Mouse (Mus musculus) forebrain, embryonic 15.5 days (tissue): ENCODE measurements around the gene Tatdn2. TPM values are rescaled to one million over a fixed set of nuclear protein-coding genes. Genes with fewer than 3 reads are reported as not detected.
"Not testable (repeated sequence)": the region's sequence is repeated elsewhere in the genome, so short reads cannot be mapped to it uniquely, and the experiment has no call there.

Experiments used
- ATAC-seq: fragments of 200-750 bp; cut with Nextera tagmentation; replicated peaks from 2 replicates; pipeline ENCODE4 v1.8.0; 2017; ENCODE audit warnings: mild to moderate bottlenecking, moderate TSS enrichment, moderate library complexity
- H3K27ac ChIP-seq: fragments of 300-500 bp; sonication (generic); replicated peaks from 2 replicates; pipeline ENCODE4 v1.5.1; 2015; ENCODE audit warnings: mild to moderate bottlenecking, inconsistent platforms
- H3K27me3 ChIP-seq: fragments of 300-500 bp; sonication (generic); 2 replicates; pipeline ENCODE4 v1.6.1; 2015; ENCODE audit warnings: inconsistent platforms
- H3K36me3 ChIP-seq: fragments of 300-500 bp; sonication (generic); 2 replicates; pipeline ENCODE4 v1.6.1; 2015; ENCODE audit warnings: mild to moderate bottlenecking, inconsistent platforms
- H3K4me1 ChIP-seq: fragments of 300-500 bp; sonication (generic); 2 replicates; pipeline ENCODE4 v1.6.1; 2015; ENCODE audit warnings: inconsistent platforms
- H3K4me2 ChIP-seq: fragments of 300-500 bp; sonication (generic); replicated peaks from 2 replicates; pipeline ENCODE4 v1.6.1; 2015; ENCODE audit warnings: mild to moderate bottlenecking, inconsistent platforms
- H3K4me3 ChIP-seq: fragments of 300-500 bp; sonication (generic); 2 replicates; pipeline ENCODE4 v1.5.1; 2015; ENCODE audit warnings: mild to moderate bottlenecking, inconsistent platforms
- H3K9ac ChIP-seq: fragments of 300-500 bp; sonication (generic); replicated peaks from 2 replicates; pipeline ENCODE4 v1.6.1; 2015; ENCODE audit warnings: mild to moderate bottlenecking, inconsistent platforms
- H3K9me3 ChIP-seq: fragments of 300-500 bp; sonication (generic); 2 replicates; pipeline ENCODE4 v1.6.1; 2016; ENCODE audit warnings: inconsistent platforms
- WGBS: fragments of 180-500 bp; shearing (Covaris S2); methylation state at CpG from one replicate; pipeline ENCODE4 v1.1.7; 2015; ENCODE audit warnings: mixed read lengths; 5-methylcytosine and 5-hydroxymethylcytosine counted together
- polyA plus RNA-seq: library from polyadenylated mRNA; unstranded; fragments of >200 nt; fragmentation: Nextera tagmentation; extraction: Ambion mirVana; gene quantifications from 2 replicates; pipeline ENCODE4 v1.2.1, GENCODE M21; 2015

Gene Tatdn2
- polyA plus RNA-seq, 1 experiment from 2014 or later = 1.3 TPM

- WGBS = 70% methylated on average over 14 of the region's 14 CpGs
- ATAC-seq = no peak
- no peak overlapping the region for H3K4me2 ChIP-seq
These were observed 36.1 kb upstream of the Tatdn2 start for GRCm38 (mm10) chr6:113660492-113661352.

GRCm38 (mm10) chr6:113661353-113662241, 35.3 kb upstream of the Tatdn2 start:
- Histone ChIP-seq H3K9ac (no peak overlapping the region), H3K4me2 (no peak overlapping the region), H3K27me3 (no peaks in the 10 kb centered on the region), H3K4me3 (no peak overlapping the region), H3K4me1 (no peaks in the 10 kb centered on the region), H3K9me3 (no peaks in the 10 kb centered on the region), H3K36me3 (no peaks in the 10 kb centered on the region), H3K27ac (no peak overlapping the region)
- ATAC-seq = no peak
- 66% methylated on average over 12 of the region's 12 CpGs for WGBS

More at GRCm38 (mm10) chr6:113660492-113661352, 36.1 kb upstream of the Tatdn2 start:
- H3K36me3 ChIP-seq = no peaks in the 10 kb centered on the region
- H3K9ac ChIP-seq = no peak overlapping the region
- H3K27me3 ChIP-seq = no peaks in the 10 kb centered on the region
- H3K4me1 ChIP-seq = no peaks in the 10 kb centered on the region
- no peak overlapping the region for H3K27ac ChIP-seq
- no peaks in the 10 kb centered on the region for H3K9me3 ChIP-seq
- no peak overlapping the region for H3K4me3 ChIP-seq

GRCm38 (mm10) chr6:113662964-113663700, 33.7 kb upstream of the Tatdn2 start:
- Histone ChIP-seq H3K4me3 (no peak overlapping the region), H3K4me2 (no peak overlapping the region), H3K9ac (no peak overlapping the region), H3K4me1 (no peaks in the 10 kb centered on the region), H3K27ac (no peak overlapping the region), H3K9me3 (no peaks in the 10 kb centered on the region), H3K36me3 (no peaks in the 10 kb centered on the region), H3K27me3 (no peaks in the 10 kb centered on the region)
- 90% methylated on average over 8 of the region's 8 CpGs for WGBS
- no peak for ATAC-seq

GRCm38 (mm10) chr6:113664305-113664704, 32.5 kb upstream of the Tatdn2 start:
- Histone ChIP-seq H3K4me2 (no peak overlapping the region), H3K36me3 (no peaks in the 10 kb centered on the region), H3K9ac (no peak overlapping the region), H3K27me3 (no peaks in the 10 kb centered on the region), H3K9me3 (no peaks in the 10 kb centered on the region), H3K4me3 (no peak overlapping the region), H3K27ac (no peak overlapping the region), H3K4me1 (peaks cover 3% of the 10 kb centered on the region; the same call in 1 of the 2 replicates)
- no peak for ATAC-seq
- WGBS = 87% methylated on average over 7 of the region's 7 CpGs

GRCm38 (mm10) chr6:113667611-113668122, 29.2 kb upstream of the Tatdn2 start:
- 60% methylated on average over 8 of the region's 8 CpGs for WGBS
- no peak for ATAC-seq
- Histone ChIP-seq H3K9ac (no peak overlapping the region), H3K4me3 (no peak overlapping the region), H3K9me3 (no peaks in the 10 kb centered on the region), H3K27ac (no peak overlapping the region), H3K27me3 (no peaks in the 10 kb centered on the region), H3K36me3 (no peaks in the 10 kb centered on the region), H3K4me1 (peaks cover 3% of the 10 kb centered on the region; the same call in 1 of the 2 replicates), H3K4me2 (no peak overlapping the region)

GRCm38 (mm10) chr6:113668287-113669154, 28.3 kb upstream of the Tatdn2 start:
- no peaks in the 10 kb centered on the region for H3K9me3 ChIP-seq
- no peak overlapping the region for H3K9ac ChIP-seq
- peaks cover 3% of the 10 kb centered on the region; the same call in 1 of the 2 replicates for H3K4me1 ChIP-seq
- H3K4me2 ChIP-seq = no peak overlapping the region
- no peaks in the 10 kb centered on the region for H3K27me3 ChIP-seq
- ATAC-seq = 0 out of 2 replicates have a peak, but pooled peaks have one; percentile 38
- WGBS = 39% methylated on average over 15 of the region's 15 CpGs
- H3K36me3 ChIP-seq = no peaks in the 10 kb centered on the region
- H3K4me3 ChIP-seq = no peak overlapping the region
- peak overlapping the region; percentile 23; the same call in 1 of the 2 replicates for H3K27ac ChIP-seq

- peaks cover 3% of the 10 kb centered on the region; the same call in 1 of the 2 replicates for H3K4me1 ChIP-seq
- no peaks in the 10 kb centered on the region for H3K9me3 ChIP-seq
- H3K27ac ChIP-seq = no peak overlapping the region
- no peak overlapping the region for H3K4me3 ChIP-seq
- H3K36me3 ChIP-seq = no peaks in the 10 kb centered on the region
- WGBS = 83% methylated on average over 7 of the region's 7 CpGs
- H3K27me3 ChIP-seq = no peaks in the 10 kb centered on the region
- no peak overlapping the region for H3K9ac ChIP-seq
- no peak overlapping the region for H3K4me2 ChIP-seq
- ATAC-seq = no peak
These were observed 27.0 kb upstream of the Tatdn2 start for GRCm38 (mm10) chr6:113669821-113670220.

GRCm38 (mm10) chr6:113672029-113672428, 24.8 kb upstream of the Tatdn2 start:
- H3K4me3 ChIP-seq, H3K4me2 ChIP-seq, H3K9me3 ChIP-seq, H3K27ac ChIP-seq, H3K4me1 ChIP-seq, H3K36me3 ChIP-seq, H3K9ac ChIP-seq, ATAC-seq, H3K27me3 ChIP-seq: not testable (repeated sequence)
- 91% methylated on average over 1 of the region's 1 CpGs for WGBS

GRCm38 (mm10) chr6:113672989-113673388, 23.9 kb upstream of the Tatdn2 start:
- no peaks in the 10 kb centered on the region for H3K27me3 ChIP-seq
- no peaks in the 10 kb centered on the region for H3K9me3 ChIP-seq
- no peak overlapping the region for H3K4me2 ChIP-seq
- ATAC-seq = no peak
- no peak overlapping the region for H3K27ac ChIP-seq
- peaks cover 3% of the 10 kb centered on the region; the same call in 1 of the 2 replicates for H3K4me1 ChIP-seq
- WGBS = 87% methylated on average over 6 of the region's 6 CpGs
- no peak overlapping the region for H3K9ac ChIP-seq
- H3K36me3 ChIP-seq = no peaks in the 10 kb centered on the region
- no peak overlapping the region for H3K4me3 ChIP-seq

- Histone ChIP-seq H3K27ac (no peak overlapping the region), H3K9ac (no peak overlapping the region), H3K4me3 (no peak overlapping the region), H3K36me3 (no peaks in the 10 kb centered on the region), H3K9me3 (no peaks in the 10 kb centered on the region), H3K27me3 (no peaks in the 10 kb centered on the region), H3K4me2 (no peak overlapping the region), H3K4me1 (no peaks in the 10 kb centered on the region)
- 89% methylated on average over 4 of the region's 4 CpGs for WGBS
- ATAC-seq = no peak
These were observed 21.6 kb upstream of the Tatdn2 start for GRCm38 (mm10) chr6:113675234-113675633.

GRCm38 (mm10) chr6:113675991-113676390, 20.9 kb upstream of the Tatdn2 start:
- no peak overlapping the region for H3K9ac ChIP-seq
- no peak overlapping the region for H3K4me3 ChIP-seq
- H3K36me3 ChIP-seq = no peaks in the 10 kb centered on the region
- no peak for ATAC-seq
- no peak overlapping the region for H3K4me2 ChIP-seq
- no peaks in the 10 kb centered on the region for H3K4me1 ChIP-seq
- H3K9me3 ChIP-seq = no peaks in the 10 kb centered on the region
- H3K27ac ChIP-seq = no peak overlapping the region
- no peaks in the 10 kb centered on the region for H3K27me3 ChIP-seq
- 91% methylated on average over 9 of the region's 9 CpGs for WGBS
